Mouse (Mus musculus) myocyte (in vitro differentiated cells): ENCODE data around the gene 3110082I17Rik. TPM values are rescaled to one million over a fixed set of nuclear protein-coding genes. Genes with fewer than 3 reads are reported as not detected.
A peak's percentile ranks its signal among the peaks of the same experiment; 100 is the strongest.

Experiments
- H3K27me3 ChIP-seq: one replicate; pipeline ENCODE4 v1.6.1; 2011; ENCODE audit not compliant: control insufficient read depth, insufficient read depth, insufficient read length
- H3K36me3 ChIP-seq: one replicate; pipeline ENCODE4 v1.6.1; 2011; ENCODE audit not compliant: control insufficient read depth, insufficient read depth
- H3K4me2 ChIP-seq: one replicate; pipeline ENCODE4 v1.6.1; 2011; ENCODE audit warnings: low read depth, control low read depth
- H3K4me3 ChIP-seq: one replicate; pipeline ENCODE4 v1.5.1; 2011; ENCODE audit warnings: mild to moderate bottlenecking, control low read depth, moderate library complexity
- H3K79me2 ChIP-seq: one replicate; pipeline ENCODE4 v1.6.1; 2011; ENCODE audit not compliant: control insufficient read depth, insufficient read depth
- H3ac ChIP-seq: one replicate; pipeline ENCODE4 v1.6.1; 2011; ENCODE audit not compliant: control insufficient read depth, insufficient read length
- CEBPB ChIP-seq: IDR thresholded peaks from 2 replicates; pipeline ENCODE4 v1.6.1; 2011; ENCODE audit warnings: mild to moderate bottlenecking, moderate library complexity; ENCODE audit not compliant: poor library complexity, insufficient read depth, severe bottlenecking
- E2F4 ChIP-seq: IDR thresholded peaks from one replicate; pipeline ENCODE4 v1.6.1; 2011; ENCODE audit warnings: mild to moderate bottlenecking, control low read depth, moderate library complexity; ENCODE audit not compliant: insufficient read depth
- MAX ChIP-seq: IDR thresholded peaks from one replicate; pipeline ENCODE4 v1.6.1; 2011; ENCODE audit warnings: low read depth, mild to moderate bottlenecking, control low read depth
- MYOD1 ChIP-seq, 3 experiments: IDR thresholded peaks; one replicate each; pipeline ENCODE4 v1.6.1; 2011; ENCODE audit warnings: control low read depth in 2 of 3, low read depth in 2 of 3, mild to moderate bottlenecking in 2 of 3, moderate library complexity in 1 of 3; ENCODE audit not compliant: insufficient read length in 2 of 3, control insufficient read depth in 1 of 3
- MYOG ChIP-seq, 3 experiments: IDR thresholded peaks; one replicate each; pipeline ENCODE4 v1.6.1; 2011; ENCODE audit warnings: control low read depth in 2 of 3, low read depth in 2 of 3, mild to moderate bottlenecking in 2 of 3; ENCODE audit not compliant: insufficient read length in 2 of 3, control insufficient read depth in 1 of 3, insufficient read depth in 1 of 3
- POLR2A ChIP-seq: IDR thresholded peaks from one replicate; pipeline ENCODE4 v1.6.1; 2011; ENCODE audit warnings: low read depth, mild to moderate bottlenecking, control low read depth, moderate library complexity; ENCODE audit not compliant: insufficient read length
- POLR2AphosphoS2 ChIP-seq: IDR thresholded peaks from one replicate; pipeline ENCODE4 v1.6.1; 2011; ENCODE audit warnings: low read depth, control low read depth; ENCODE audit not compliant: insufficient read length
- REST ChIP-seq: IDR thresholded peaks from one replicate; pipeline ENCODE4 v1.6.1; 2011; ENCODE audit warnings: mild to moderate bottlenecking, control low read depth, moderate library complexity; ENCODE audit not compliant: insufficient read depth, insufficient read length
- SRF ChIP-seq: IDR thresholded peaks from one replicate; pipeline ENCODE4 v1.6.1; 2011; ENCODE audit warnings: low read depth; ENCODE audit not compliant: control insufficient read depth, insufficient read length
- TCF12 ChIP-seq: IDR thresholded peaks from one replicate; pipeline ENCODE4 v1.6.1; 2011; ENCODE audit warnings: mild to moderate bottlenecking, control low read depth; ENCODE audit not compliant: poor library complexity, insufficient read depth, severe bottlenecking
- TCF3 ChIP-seq: IDR thresholded peaks from one replicate; pipeline ENCODE4 v1.6.1; 2011; ENCODE audit warnings: low read depth, control low read depth; ENCODE audit not compliant: insufficient read length
- USF1 ChIP-seq: IDR thresholded peaks from one replicate; pipeline ENCODE4 v1.6.1; 2011; ENCODE audit warnings: low read depth, mild to moderate bottlenecking, control low read depth, moderate library complexity
- polyA plus RNA-seq: library from polyadenylated mRNA; unstranded; fragments of >200 nt; fragmentation: generic; extraction: Trizol; gene quantifications from one replicate; pipeline ENCODE4 v1.2.1, GENCODE M21; 2012; ENCODE audit warnings: missing spikeins

The 3110082I17Rik gene
- polyA plus RNA-seq, 1 experiment: 16.4 TPM

DNA sequence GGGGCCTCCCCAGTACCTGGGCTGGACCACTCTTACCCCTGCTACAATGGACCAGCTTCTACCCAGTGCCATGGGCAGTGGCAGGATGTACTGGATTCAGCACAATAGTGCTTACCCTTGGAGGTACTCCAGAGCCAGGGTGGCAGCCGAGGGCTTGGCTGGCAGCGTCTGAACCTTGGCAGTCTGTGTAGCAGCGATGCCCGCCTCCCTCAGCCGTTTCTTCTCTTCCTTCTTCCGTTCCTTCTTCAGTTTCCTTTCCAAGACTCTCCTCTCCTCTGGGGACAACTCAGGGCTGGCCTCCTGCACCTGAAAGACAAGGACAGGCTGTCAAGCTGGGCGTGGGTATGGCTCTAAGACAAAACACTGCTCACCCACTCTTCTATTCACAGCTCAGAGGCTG is 96.5 kb downstream of the 3110082I17Rik start:
- Histone ChIP-seq H3K27me3 (no peaks in the 10 kb centered on the region), H3K4me3 (no peak overlapping the region), H3K79me2 (no peaks in the 10 kb centered on the region), H3ac (no peak overlapping the region), H3K4me2 (no peak overlapping the region), H3K36me3 (no peaks in the 10 kb centered on the region)
- TF ChIP-seq E2F4 (no peak), MYOG (IDR thresholded peaks at IDR 0.05; ENCODE audit: control insufficient read depth in 1 of 3, insufficient read depth in 1 of 3, insufficient read length in 2 of 3, low read depth in 2 of 3) (no peak), USF1 (no peak), REST (no peak), SRF (no peak)

DNA sequence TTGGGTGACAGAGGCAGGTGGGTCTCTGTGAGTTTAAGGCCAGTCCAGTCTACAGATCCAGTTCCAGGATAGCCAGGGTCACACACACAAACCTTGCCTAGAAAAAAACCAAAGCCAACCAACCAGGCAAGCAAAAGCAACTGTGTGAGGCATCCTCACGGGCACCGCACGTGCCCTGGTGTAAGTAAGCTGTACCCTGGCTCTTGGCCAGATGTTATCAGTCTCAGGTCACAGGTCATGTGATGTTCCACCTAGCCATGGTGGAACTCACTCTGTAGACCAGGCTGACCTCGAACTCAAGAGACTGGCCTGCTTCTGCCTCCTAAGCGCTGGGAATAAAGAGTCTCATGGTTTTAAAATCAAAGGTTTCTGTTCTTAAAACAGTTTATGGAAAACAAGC is 101.1 kb downstream of the 3110082I17Rik start:
- Histone ChIP-seq H3ac (no peak overlapping the region), H3K4me2 (no peak overlapping the region), H3K27me3 (no peaks in the 10 kb centered on the region), H3K36me3 (no peaks in the 10 kb centered on the region), H3K4me3 (no peak overlapping the region), H3K79me2 (no peaks in the 10 kb centered on the region)
- TF ChIP-seq TCF12 (no peak), MYOD1 (IDR thresholded peaks at IDR 0.05; ENCODE audit: control insufficient read depth in 1 of 3, insufficient read length in 2 of 3, low read depth in 2 of 3) (no peak), POLR2AphosphoS2 (no peak)

DNA sequence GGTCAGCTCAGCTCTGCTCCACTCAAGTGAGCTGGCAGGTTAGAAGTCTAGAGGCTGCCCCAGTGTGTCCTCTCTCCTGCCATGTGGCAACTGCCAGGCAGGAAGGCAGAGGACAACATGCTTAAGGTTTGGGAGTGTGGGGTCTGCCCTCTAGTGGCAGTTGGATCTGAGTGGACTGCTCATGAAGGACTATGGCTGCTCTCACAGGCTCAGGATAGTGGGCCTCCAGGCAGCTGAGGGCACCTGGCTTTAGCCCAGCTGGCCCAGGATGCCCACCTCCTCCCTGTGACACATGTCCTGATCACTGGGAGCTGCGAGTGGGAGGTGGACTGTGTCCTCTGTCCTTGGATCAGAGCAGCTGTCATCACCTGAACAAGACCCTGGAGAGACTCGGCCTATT is 101.7 kb downstream of the 3110082I17Rik start:
- Histone ChIP-seq H3K4me2 (no peak overlapping the region), H3K79me2 (no peaks in the 10 kb centered on the region), H3K4me3 (no peak overlapping the region), H3ac (no peak overlapping the region), H3K27me3 (no peaks in the 10 kb centered on the region), H3K36me3 (no peaks in the 10 kb centered on the region)
- peak in 1 of 3 experiments; percentile 38 for TF ChIP-seq MYOD1 (IDR thresholded peaks at IDR 0.05; ENCODE audit: control insufficient read depth in 1 of 3, insufficient read length in 2 of 3, low read depth in 2 of 3)
- TF ChIP-seq E2F4: no peak

DNA sequence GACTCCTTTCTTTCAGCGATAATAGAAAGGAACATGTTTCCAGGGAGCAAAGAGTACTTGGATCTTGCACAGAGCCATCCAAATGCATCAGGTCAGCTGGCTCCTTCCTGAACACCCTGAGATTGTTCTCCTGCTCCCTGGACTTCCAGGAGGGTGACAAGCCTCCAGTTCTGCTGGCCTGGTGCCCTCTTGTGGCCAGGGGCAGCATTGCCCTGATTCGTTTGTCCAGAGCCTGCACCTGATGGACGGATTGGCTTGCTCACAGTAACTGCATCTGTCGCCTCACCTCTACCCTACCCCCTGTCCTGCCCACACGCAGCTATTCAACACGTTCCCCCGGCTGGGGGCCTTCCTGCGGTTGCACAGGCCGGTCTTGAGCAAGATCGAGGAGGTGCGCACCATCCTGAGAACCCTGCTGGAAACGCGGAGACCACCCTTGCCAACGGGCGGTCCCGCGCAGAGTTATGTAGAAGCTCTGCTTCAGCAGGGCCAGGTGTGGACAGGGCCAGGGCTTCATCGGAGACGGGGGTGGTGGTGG is 105.0 kb downstream of the 3110082I17Rik start:
- Histone ChIP-seq H3K36me3 (no peaks in the 10 kb centered on the region), H3K27me3 (peaks cover 26% of the 10 kb centered on the region), H3K4me2 (no peak overlapping the region), H3K4me3 (no peak overlapping the region), H3ac (no peak overlapping the region), H3K79me2 (no peaks in the 10 kb centered on the region)
- no peak for TF ChIP-seq SRF
- TF ChIP-seq TCF12: no peak
- no peak for TF ChIP-seq MYOD1 (IDR thresholded peaks at IDR 0.05; ENCODE audit: control insufficient read depth in 1 of 3, insufficient read length in 2 of 3, low read depth in 2 of 3)
- TF ChIP-seq MAX: no peak
- TF ChIP-seq E2F4: no peak
- TF ChIP-seq REST: no peak
- TF ChIP-seq POLR2A: no peak
- TF ChIP-seq USF1: no peak
- TF ChIP-seq TCF3: no peak
- no peak for TF ChIP-seq POLR2AphosphoS2
- no peak for TF ChIP-seq CEBPB
- TF ChIP-seq MYOG (IDR thresholded peaks at IDR 0.05; ENCODE audit: control insufficient read depth in 1 of 3, insufficient read depth in 1 of 3, insufficient read length in 2 of 3, low read depth in 2 of 3): no peak

DNA sequence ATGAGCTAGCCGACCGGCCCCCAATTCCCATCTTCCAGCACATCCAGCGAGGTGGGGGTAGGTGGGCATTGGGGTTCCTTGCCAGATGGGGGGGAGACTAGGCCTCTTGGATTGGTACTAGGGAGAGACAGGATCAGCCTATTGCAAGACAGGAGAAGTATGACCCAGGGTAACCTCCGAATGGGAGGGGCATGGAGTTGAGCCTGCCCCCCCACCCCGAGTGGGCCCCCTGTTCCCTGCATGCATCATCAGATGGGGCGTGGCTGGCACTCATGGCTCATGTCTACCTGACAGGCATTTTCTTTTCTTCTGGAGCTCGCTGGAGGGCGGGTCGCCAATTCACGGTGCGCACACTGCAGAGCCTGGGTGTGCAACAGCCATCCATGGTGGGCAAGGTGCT is 106.4 kb downstream of the 3110082I17Rik start:
- Histone ChIP-seq H3K27me3 (peaks cover 30% of the 10 kb centered on the region), H3K4me2 (no peak overlapping the region), H3K79me2 (no peaks in the 10 kb centered on the region), H3K4me3 (no peak overlapping the region), H3K36me3 (no peaks in the 10 kb centered on the region), H3ac (no peak overlapping the region)
- no peak for TF ChIP-seq USF1
- no peak for TF ChIP-seq MYOD1 (IDR thresholded peaks at IDR 0.05; ENCODE audit: control insufficient read depth in 1 of 3, insufficient read length in 2 of 3, low read depth in 2 of 3)
- no peak for TF ChIP-seq MAX
- TF ChIP-seq MYOG (IDR thresholded peaks at IDR 0.05; ENCODE audit: control insufficient read depth in 1 of 3, insufficient read depth in 1 of 3, insufficient read length in 2 of 3, low read depth in 2 of 3): no peak
- TF ChIP-seq E2F4: no peak
- no peak for TF ChIP-seq POLR2AphosphoS2
- no peak for TF ChIP-seq CEBPB
- TF ChIP-seq REST: no peak
